Mouse (Mus musculus) heart, postnatal 36 days (tissue): ENCODE results near the gene Kif18b. TPM values are rescaled to one million over a fixed set of nuclear protein-coding genes. Genes with fewer than 3 reads are reported as not detected.
A peak's percentile ranks its signal among the peaks of the same experiment; 100 is the strongest.

Experiments used
- DNase-seq, 2 experiments: peaks; one replicate each; pipeline ENCODE4 v3.0.0; 2021 to 2022
- intact Hi-C: fragments of 180-260 bp; cut with DNase I; formaldehyde crosslinking; loops from one replicate; pipeline ENCODE4 v1.15.1; 2025
- total RNA-seq, 2 experiments: library from RNA; stranded (reverse); gene quantifications; 2 replicates each; pipeline ENCODE4 v1.2.3; 2021

Gene Kif18b
- total RNA-seq: under 1 TPM; 0.42 to 0.79 TPM

DNA sequence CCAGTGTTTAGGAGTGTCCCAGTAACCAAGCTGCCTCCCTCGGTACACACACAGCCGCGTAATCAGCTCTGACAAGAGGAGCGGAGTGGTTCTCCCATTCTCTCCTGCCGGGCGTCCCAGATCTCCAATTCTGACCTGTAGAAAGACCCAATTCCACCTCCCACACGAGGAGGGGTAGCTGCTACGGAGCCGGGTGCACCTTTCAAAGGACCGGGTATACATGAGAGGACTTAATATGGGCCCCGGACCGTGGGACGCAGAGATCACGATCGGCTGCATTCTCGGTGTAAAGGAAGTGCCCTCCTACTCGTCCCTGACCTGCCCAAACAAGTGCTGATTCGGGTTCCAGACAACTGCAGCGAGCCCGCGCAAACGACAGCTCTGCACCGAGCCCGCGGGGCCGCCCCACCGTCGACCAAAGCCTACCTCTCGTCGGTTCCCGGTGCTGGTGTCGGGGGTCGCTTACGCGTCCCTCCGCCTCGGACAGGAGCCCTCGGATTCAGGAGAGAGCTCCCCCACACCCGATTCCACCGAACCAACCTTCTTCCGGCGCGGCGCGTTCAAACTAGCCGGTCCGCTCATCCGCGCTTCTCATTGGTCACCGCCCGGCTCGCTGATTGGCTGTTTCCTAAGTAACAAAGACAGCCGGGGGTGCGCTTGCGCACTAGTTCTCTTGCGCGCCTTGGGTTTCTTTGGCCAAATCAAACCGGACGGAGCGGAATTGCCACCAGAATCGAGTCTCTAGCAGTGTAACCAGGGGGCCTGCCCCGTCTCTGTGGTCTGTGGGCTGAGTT, at the start of gene Kif18b:
Gene Kif18b, minus strand, starts transcription at position 568 of the 794 bp plus-strand sequence.
- peak; percentile 89 to 90 for DNase-seq
- intact Hi-C loops: no loop called here

DNA sequence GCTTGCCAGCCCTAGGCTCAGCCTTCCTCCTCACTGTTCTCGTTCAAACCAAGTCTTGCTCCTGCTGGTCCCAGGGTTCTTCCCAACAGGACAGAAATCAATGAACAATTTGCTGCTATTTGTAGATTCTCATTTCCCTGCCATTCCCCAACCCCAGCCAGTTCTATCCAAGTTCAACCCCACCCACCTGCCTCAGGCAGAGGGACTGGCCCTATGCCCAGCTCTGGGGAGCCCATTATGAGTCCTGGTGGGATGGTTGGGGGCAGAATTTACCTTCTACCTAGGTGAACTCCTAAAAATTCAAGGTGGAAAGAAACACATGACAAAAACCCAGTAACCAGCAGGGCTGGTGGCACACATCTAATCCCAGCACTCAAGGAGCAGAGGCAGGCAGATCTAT, 47.4 kb upstream of the Kif18b start:
- no peak for DNase-seq
- intact Hi-C loops: no loop called here

DNA sequence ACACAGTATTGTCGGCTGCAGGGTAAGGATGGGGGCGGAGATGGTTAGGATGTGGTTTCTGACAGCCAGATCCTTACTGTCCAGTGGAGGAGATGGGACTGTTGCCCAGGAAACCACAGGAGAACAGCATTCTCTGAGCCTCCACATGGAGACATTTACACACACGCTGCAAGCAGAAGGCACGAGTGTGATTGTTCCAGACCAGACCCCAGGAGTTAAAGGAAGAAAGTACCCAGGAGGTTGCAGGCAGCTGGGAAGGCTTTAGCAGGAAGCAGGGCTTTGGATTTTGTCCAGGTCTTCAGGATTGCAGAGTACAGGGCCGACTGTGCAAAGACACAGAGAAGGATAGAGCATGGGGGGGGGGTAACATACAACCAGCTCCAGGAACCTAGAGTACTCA, 46.7 kb upstream of the Kif18b start:
- intact Hi-C loops: no loop called here
- no peak for DNase-seq

DNA sequence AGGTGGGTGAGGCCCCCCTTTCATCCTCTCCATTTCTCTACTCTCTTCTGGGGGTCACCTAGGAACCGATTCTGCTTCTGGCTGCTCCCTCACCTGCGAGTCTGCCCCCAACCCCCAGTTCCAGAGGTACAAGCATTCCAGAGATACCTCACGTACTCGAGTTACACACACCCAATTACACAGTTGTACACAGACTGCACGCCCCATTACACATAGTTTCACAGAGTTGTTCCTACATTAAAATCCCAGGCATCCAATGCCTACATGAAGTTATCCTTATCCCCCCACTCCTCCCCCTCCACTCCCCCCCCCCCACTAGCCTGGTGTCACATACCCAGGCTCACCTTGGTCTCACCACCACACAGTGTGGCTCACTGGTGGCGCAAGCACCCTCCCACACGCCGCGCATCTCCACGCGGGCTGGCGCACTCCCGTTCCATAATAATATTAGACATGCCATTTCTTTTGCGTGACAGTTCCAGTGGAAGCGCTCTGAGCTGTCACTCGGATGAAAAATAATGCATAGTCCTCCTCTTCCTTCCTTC, 39.7 kb upstream of the Kif18b start:
- no peak for DNase-seq
- intact Hi-C loops: no loop called here

DNA sequence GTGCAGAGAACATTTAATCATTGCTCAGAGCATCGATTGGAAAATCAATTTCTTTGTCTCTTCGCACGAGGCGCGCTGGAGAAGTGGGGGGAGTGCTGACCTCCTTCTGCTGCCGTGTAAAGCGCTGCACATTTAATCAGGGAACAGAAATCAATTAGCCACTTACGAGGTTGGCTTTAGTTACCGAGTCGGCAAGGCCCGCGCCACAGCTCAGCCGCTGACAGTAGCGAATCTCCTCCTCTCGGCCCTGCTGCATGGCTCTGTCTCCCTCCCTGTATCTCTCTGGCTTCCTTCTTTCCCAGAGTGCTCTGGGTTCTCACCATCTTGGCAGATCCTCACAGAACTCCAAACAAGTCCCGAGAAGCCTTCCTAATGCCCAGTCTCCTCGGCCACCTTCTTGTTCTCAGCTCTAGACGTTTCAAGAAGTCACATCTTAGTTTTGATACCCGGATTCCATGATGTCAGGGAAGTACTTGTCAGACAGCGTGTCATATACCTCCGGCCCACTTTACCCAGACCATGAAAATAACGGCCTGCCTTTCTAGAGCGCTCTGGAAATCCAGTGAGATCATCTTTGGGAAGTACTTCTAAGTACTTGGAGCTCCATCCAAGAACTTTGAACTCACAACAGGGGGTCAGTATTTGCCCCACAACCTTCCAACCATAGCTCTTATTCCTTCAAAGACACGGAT, 39.1 kb upstream of the Kif18b start:
- no peak for DNase-seq
- intact Hi-C loops: no loop called here

DNA sequence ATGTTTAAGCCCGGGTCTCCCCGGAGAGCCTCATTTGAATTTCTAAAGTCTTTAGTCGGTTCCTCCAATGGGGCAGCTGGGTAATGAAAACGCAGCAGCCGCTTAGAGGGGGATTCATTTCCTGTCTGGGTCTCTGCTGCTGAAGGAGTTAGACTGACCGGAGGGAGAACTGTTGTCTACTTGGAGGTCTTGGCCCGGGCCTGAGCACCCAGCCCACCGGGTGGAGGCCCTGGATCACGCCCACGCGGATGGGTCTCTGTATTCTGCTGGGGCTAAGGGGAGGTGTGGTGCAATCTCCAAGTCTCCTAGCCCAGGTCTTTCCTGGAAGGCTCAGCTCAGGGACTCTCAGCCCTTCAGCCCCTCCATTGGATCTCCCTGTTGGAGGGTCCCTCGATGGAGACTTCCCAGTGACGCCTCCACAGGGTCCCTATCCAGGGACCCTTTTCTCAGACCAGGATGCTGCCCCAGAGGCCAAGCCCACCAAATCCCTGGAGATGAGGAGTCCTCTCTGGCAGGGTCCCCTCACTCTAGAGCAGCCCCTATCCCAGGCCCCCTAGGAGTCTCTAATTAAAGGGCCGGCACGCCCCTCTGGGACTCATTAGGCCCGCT, 38.4 kb upstream of the Kif18b start:
- DNase-seq: no peak
- intact Hi-C loops: no loop called here

DNA sequence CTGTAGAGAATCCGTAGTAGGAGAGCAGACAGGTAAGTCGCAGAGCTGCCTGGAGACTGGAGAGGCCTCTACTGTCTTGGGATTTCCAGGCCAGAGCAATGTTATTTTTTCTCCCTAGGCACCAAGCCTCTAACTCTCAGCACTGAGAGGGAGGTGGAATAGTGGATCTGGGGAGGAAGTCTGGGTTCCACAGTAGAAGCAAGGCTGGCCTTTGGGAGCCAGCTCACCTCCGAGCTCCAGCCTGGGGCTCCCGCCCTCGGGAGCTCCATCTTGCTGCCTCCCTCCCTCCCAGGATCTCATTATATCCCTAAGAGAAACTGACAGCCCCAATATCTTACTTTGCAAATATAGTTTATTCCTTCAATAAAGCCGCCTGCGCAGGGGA, 37.9 kb upstream of the Kif18b start:
- no peak for DNase-seq
- intact Hi-C loops: no loop called here

DNA sequence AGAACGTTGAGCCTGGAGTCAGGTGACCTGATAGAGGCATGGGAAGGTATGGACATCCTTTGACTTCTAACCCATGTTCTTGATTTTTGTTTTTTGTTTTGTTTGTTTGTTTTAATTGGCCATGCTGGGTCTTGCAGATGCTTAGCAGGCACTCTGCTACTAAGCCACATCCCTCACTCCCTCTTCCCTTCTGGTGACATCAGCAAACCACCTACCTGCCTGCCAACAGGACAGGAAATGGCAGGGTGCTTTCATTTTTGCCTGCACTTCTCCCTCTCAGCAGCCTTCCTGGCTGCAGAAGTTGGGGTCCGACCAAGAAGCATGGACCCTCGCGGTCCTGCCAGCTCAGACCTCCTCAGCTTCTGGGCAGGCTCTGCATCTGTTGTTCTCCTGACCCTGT, 36.2 kb upstream of the Kif18b start:
- no peak for DNase-seq
- intact Hi-C loops: no loop called here

DNA sequence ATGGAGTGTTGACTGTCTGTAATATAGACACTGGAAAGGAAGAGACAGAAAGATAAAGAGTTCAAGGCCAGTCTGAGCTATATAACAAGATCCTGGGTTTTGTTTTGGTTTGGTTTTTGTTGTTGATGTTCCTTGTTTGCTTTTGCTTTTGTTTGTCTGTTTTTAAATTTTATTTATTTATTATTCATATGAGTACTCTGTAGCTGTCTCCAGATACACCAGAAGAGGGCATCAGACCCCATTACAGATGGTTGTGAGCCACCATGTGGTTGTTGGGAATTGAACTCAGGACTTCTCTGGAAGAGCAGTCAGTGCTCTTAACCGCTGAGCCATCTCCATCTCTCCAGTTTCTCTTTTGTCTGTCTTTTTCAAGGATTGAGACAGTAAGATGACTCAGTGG, 33.9 kb upstream of the Kif18b start:
- intact Hi-C loops: no loop called here
- no peak for DNase-seq

DNA sequence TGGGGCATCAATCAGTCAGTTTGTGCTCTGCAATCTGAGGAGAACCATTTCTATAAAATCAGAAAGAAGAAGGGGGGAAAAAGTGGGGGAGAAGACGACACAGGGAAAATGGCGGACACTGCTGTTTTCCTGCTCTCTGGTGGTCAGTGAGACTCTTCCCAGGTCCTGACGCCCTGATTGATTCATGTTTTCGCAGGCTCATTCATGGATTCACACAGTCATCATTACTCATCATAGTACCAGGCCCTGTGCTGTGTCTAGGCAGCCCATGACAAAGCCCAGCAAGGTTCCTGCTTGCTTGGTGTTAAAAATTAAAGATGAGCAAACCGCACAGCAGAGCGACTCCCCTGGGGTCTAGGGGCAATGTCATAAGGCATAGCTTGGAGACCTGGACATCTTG, 33.5 kb upstream of the Kif18b start:
- no peak for DNase-seq

DNA sequence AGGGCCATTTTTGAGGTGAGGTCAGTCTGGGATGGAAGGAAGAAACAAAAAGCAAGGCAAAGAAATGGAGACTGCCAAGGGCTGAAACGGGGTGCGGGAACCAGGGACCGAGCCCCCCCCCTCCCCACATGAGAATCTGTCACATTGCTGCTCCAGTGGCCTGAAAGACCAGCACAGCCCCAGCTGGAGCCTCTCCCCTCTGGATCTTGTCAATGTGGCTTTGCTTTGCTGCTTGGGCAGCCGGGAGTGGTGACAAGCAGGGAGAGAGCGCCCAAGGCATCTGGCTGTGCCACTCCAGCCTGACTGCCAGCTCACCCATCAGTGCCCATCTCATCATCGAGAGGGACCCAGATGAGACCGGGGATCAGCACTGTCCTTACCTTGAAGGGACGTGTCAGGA, 32.8 kb upstream of the Kif18b start:
- DNase-seq: no peak
- intact Hi-C loops: no loop called here

More for the DNA sequence above, 33.5 kb upstream of the Kif18b start:
- intact Hi-C loops: no loop called here

DNA sequence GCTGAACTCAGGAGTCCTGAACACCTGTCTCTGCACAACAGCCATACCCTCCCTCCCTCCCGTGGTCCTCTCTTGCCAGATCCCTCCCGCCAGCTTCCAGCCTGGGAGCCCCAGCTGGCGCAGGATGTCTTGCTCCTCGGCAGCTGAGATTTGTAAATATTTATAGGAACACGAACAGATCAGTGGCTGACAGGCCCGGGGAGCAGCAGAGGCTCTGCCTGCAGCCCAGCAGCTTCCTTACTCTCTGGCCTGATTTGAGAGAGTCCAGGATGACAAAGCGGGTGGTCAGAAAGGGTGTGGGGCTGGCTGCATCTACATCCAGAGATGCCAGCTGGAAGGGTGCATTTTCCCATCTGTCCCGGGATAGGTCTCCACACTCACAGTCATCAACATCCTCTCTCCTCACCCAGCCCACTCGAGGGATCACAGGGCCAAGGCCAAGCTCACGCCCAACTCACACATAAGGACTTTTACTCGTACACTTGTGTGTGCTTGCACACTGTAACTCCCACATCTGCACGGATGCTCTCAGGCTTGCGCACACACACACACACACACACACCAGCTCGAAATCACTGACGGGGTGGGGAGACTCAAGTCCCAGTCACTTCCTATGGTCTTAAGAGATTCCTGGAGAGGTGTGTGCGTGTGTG, 32.2 kb upstream of the Kif18b start:
- intact Hi-C loops: no loop called here
- peak in 1 of 2 experiments; percentile 24 for DNase-seq

DNA sequence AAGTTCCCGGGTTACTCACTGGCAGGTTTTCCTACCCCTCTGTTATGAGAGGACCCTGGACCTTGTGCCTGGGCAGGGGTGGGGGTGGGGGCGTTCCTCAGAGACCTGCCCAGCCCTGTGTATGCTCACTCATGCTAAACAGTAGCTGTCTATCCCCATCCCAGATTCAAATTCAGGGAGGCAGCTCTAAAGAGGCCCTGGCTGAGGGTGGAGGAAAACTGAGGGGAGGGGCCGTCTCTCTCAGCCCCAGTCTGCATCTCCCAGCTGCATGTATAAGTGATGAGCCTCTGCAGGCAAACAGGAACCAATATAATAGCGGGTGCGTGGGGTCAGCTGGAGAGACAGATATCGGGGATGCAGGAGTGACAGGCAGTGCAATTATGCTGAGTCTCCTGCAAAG, 28.0 kb upstream of the Kif18b start:
- intact Hi-C loops: no loop called here
- DNase-seq: no peak

DNA sequence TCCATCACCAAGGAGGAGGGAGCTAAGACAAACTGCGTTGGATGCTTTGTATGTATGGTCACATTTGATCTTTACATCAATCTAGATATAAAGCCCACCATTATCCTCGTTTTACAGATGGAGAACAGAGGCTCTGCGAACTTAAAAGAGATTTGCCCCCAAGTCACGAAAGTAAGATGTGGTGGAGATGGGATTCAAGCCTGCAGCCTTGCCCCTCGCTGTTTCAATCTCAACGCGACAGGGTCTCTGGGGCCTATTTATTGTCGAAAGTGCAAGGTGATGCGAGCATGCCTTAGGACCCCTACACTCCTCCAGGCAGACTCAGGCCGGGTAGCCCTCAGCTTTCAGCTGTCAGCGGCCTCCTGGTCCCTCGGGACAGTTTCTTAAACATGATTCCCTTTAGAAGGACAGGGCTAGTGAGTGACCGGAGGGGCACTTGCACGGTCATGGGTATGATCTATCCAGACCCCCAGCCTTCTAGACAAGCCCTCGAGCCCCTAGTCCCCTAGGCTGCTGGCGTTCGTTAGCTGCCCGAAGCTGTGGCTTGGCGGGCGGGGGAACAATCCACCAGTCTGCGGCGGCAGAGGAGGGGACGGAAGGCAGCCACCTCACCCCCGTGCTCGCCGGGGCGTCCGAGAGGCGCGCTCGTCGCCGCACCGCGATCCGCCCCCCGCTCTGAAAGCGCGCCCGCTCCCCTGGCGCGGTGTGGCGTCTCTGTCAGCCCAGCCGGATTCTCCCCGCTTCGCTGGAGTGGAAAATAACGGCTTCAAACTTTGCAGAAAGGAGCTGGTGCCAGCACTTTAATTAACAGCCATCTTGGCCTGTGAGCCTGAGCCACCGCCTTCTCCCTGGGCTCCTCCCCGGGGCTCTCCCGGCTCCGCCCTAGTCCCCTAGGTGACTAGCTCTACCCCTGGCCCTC, 23.4 kb upstream of the Kif18b start:
- intact Hi-C loops: no loop called here

DNA sequence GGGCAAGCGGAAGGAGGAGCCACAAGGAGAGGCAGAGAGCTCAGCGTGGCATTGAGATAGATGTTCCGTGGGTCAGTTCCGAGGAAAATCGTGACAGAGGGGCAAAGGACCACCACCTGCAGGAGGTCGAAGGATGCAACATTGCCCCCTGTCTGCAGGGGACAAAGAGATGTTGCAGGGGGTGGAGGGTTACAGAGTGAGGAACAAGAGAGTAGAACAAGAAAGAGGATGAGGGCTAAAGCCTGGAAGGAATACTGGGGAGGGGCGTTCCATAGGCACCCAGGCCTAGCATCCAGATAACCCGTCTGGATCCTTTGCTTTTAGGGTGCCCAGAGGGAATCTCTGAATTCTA, 22.0 kb upstream of the Kif18b start:
- intact Hi-C loops: no loop called here
- no peak for DNase-seq

More for the DNA sequence above, 23.4 kb upstream of the Kif18b start:
- DNase-seq: peak; percentile 41 to 47

DNA sequence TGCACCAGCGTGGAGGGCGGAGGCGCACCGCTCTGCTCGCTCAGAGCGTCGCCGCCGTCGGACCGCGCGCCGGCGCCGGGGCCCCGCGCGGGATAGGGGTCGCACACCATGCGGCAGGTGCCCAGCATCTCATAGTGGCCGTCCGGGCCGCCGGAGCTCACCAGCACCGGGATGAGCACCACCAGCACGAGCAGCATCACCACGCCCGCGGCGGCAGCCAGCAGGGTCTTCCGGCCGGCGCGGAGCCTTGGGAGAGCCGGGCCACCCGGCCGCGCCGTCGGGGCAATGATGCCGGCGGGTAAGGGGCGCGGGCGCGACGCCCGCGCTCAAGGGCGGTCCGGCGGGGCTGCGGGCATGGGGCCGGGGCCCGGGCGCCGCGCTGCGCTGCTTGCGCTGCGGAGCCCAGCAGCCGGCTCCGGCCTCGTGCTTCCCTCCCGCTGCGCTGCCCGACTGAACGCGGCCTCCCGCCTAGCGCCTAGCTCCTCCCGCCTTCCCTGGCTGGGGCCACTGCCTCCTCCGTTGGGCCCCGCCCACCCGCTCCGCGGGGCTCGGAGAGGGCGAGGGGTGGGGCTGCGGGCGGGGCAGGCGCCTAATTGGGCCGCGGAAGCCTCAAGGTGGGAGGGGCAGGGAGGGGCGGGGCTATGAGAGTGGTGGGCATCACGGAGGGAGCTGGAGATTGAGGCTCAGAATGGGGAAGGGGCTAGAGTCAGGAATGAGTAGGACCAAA, 21.5 kb upstream of the Kif18b start, which contains the start of gene C1ql1:
Gene C1ql1, minus strand, starts transcription at position 424 of the 727 bp plus-strand sequence.
- intact Hi-C loops: no loop called here
- DNase-seq: peak; percentile 79 to 83

DNA sequence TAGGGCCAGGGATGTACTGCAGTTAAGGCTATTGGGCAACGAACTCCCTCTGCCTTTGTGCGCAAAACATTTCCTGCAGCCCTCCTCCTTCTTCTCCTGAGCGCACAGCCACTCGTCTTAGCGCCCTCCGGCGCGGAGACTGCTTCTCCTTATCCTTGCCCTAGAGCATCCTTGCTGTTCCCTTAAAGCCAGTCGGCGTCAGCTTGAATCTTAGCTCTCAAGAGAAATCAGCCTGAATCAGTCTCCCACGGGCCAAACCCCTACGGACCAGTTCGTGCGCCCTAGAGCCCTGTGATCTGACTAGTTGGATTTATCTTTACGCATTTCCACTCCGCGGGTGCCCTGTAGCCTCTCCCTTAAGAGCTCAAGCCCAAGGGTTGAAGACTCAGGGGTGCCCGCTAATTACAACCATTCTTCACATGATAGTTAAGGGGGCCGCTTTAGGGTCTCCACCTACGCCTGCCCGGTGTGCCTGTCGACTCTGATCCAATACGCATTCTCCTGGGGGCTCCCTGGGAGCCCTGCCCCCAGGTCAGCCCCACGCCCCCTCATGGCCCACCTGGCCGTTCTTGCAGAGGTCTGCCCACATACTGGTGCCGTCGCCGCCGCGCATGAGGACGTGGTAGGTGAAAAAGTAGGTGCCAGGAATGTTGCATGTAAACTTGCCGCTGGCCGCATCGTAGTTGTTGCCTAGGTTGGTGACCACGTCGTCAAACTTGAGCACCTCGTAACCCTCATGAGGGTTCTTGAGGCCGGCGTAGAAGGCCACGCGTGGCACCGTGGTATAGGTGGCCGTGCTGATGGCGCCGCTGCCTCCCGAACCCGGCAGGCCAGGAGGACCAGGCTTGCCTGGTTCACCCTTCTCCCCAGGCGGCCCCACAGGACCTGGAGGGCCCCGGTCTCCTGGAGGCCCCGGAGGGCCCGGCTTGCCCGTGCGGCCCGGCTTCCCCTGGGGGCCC, 20.7 kb upstream of the Kif18b start:
- DNase-seq: no peak
- intact Hi-C loops: no loop called here

DNA sequence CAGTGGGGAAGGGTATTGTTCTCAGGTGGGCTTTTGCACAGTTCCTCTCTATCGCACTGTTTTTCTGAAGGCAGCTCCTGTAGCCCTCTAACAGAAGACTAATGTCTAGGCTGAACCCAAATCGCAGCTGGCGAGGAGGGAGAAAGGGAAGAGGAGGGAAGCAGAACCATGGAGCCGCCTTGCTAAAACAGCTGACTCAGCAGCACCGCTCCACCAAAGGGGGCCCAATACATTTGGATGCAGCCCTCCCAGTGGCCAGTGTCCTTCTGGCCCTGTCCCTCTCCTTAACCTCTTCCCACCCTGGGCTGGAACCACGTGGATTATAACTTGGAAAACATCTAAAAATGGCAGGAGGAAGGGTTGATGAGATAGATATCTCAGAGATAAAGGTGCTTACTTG, 16.3 kb upstream of the Kif18b start:
- no peak for DNase-seq

More for the DNA sequence above, 16.3 kb upstream of the Kif18b start:
- intact Hi-C loops: no loop called here
